Mouse (Mus musculus) c-Kit-positive CD71-positive TER-119-positive erythroid progenitor cells, embryonic 14.5 days (primary cell): ENCODE data around the gene Gm10192.
"Not testable (repeated sequence)": the region's sequence is repeated elsewhere in the genome, so short reads cannot be mapped to it uniquely, and the experiment has no call there.

Experiments
- DNase-seq: peaks from one replicate; pipeline ENCODE4 v3.0.0-alpha.2; 2013; ENCODE audit warnings: low spot score

The Gm10192 gene

GRCm38 (mm10) chr4:97183066-97183465 lies at the start of gene Gm10192:
Gm10192 (minus strand) TSS chr4:97183166.
- not testable (repeated sequence) for DNase-seq

GRCm38 (mm10) chr4:97230411-97231104 lies 47.6 kb upstream of the Gm10192 start:
- no peak for DNase-seq

- no peak for DNase-seq
These were observed 36.7 kb upstream of the Gm10192 start for GRCm38 (mm10) chr4:97219701-97220100.

GRCm38 (mm10) chr4:97217906-97218305 lies 34.9 kb upstream of the Gm10192 start:
- DNase-seq: no peak

GRCm38 (mm10) chr4:97212514-97212913 lies 29.5 kb upstream of the Gm10192 start:
- no peak for DNase-seq

- DNase-seq: not testable (repeated sequence)
These were observed 20.0 kb upstream of the Gm10192 start for GRCm38 (mm10) chr4:97202986-97203385.

- no peak for DNase-seq
These were observed 10.2 kb upstream of the Gm10192 start for GRCm38 (mm10) chr4:97193176-97193575.

GRCm38 (mm10) chr4:97192601-97193000 lies 9.6 kb upstream of the Gm10192 start:
- DNase-seq: no peak

- no peak for DNase-seq
These were observed 2.6 kb downstream of the Gm10192 start for GRCm38 (mm10) chr4:97180396-97180795.

GRCm38 (mm10) chr4:97156841-97157345 lies 26.1 kb downstream of the Gm10192 start:
- DNase-seq: no peak

GRCm38 (mm10) chr4:97156084-97156483 lies 26.9 kb downstream of the Gm10192 start:
- no peak for DNase-seq

- DNase-seq: no peak
These were observed 29.4 kb downstream of the Gm10192 start for GRCm38 (mm10) chr4:97153554-97153953.

- DNase-seq: no peak
These were observed 40.5 kb downstream of the Gm10192 start for GRCm38 (mm10) chr4:97142484-97142883.
